Mouse (Mus musculus): ENCODE measurements around the gene Kiss1. TPM values are rescaled to one million over a fixed set of nuclear protein-coding genes. Genes with fewer than 3 reads are reported as not detected.
"Not testable (repeated sequence)": the region's sequence is repeated elsewhere in the genome, so short reads cannot be mapped to it uniquely, and the experiment has no call there.

Gene Kiss1
- polyA plus RNA-seq, 1 experiment from 2014 or later, result not detected

DNA sequence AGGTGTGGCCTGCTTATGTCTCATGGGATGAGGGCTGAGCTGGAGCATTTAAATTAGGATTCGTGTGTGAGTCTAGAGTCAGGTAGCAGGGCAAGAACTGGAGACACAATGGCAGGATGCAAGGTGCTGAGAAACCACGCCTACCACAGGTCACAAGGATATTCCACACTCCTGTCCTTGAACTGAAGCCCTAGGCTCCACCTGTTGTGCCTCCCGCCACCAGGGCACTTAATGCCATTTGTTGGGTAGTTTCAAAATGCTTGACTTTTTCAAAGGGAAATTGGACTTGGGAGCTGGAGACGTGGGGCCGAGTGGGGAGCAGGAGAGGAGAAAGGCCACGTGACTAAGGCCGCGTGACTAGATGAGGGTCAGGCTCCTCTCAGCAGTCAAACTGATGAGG, 4.3 kb downstream of the Kiss1 start:
- no peak for ATAC-seq (ENCODE audit: low read depth)
- no peak overlapping the region for H3K27ac ChIP-seq (replicated peaks)
- H3K4me2 ChIP-seq, result no peak overlapping the region
- 83% methylated on average over 8 of the region's 8 CpGs for WGBS
- no peaks in the 10 kb centered on the region for H3K36me3 ChIP-seq
- peaks cover 28% of the 10 kb centered on the region for H3K4me1 ChIP-seq (replicated peaks)
- H3K4me3 ChIP-seq, result no peak overlapping the region
- peaks cover 26% of the 10 kb centered on the region for H3K27me3 ChIP-seq
- no peak overlapping the region for H3K9ac ChIP-seq
- no peaks in the 10 kb centered on the region for H3K9me3 ChIP-seq

DNA sequence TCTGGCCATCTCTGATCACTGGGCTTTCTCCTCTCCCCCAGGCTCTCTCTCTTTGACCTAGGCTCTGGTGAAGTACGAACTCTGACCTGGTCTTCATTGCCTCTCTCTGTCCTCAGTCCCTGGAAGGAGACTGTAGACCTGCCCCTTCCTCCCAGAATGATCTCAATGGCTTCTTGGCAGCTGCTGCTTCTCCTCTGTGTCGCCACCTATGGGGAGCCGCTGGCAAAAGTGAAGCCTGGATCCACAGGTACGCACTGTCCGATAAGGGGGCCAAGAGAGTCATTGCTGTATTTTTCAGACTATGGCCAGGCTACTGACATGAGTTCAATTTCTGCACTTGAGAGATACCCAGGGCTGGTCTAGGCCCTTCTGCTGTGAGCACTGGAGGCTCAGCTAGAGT, 5.4 kb downstream of the Kiss1 start:
- no peak overlapping the region for H3K9ac ChIP-seq
- no peak overlapping the region for H3K4me3 ChIP-seq
- H3K36me3 ChIP-seq, result no peaks in the 10 kb centered on the region
- no peak overlapping the region for H3K27ac ChIP-seq (replicated peaks)
- ATAC-seq (ENCODE audit: low read depth), result no peak
- no peak overlapping the region for H3K4me2 ChIP-seq
- peaks cover 31% of the 10 kb centered on the region for H3K4me1 ChIP-seq (replicated peaks)
- H3K9me3 ChIP-seq, result no peaks in the 10 kb centered on the region
- WGBS, result 71% methylated on average over 5 of the region's 5 CpGs
- peaks cover 26% of the 10 kb centered on the region for H3K27me3 ChIP-seq

DNA sequence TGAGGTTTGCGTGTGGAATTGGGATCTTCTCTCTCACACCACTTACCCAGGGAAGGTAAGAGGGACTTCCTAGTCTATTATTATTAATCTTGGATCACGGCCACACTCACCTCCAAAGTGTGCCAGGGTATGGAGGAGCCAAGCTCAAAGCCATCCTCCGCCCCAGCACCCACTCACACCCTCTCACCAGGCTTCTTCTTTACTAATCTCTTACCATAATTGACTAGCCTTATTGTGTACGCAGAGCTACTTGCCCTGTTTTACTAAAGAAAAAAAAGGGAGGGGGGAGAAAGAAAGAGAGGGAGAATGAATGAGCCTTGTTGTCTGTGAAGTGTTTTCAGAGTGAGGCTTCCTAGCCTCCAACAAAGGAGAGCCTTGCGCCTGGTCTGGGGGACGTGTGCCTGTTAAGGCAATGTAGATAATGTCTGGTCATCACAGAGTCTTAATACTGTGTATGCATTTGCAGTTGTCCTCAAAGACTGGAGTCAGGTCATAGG, 6.7 kb downstream of the Kiss1 start:
- Histone ChIP-seq H3K27ac (replicated peaks) (no peak overlapping the region), H3K9ac (no peak overlapping the region), H3K4me3 (no peak overlapping the region), H3K27me3 (peaks cover 26% of the 10 kb centered on the region), H3K4me2 (no peak overlapping the region), H3K4me1 (replicated peaks) (peaks cover 31% of the 10 kb centered on the region), H3K9me3 (no peaks in the 10 kb centered on the region), H3K36me3 (no peaks in the 10 kb centered on the region)
- WGBS, result 51% methylated on average over 6 of the region's 6 CpGs
- no peak for ATAC-seq (ENCODE audit: low read depth)

DNA sequence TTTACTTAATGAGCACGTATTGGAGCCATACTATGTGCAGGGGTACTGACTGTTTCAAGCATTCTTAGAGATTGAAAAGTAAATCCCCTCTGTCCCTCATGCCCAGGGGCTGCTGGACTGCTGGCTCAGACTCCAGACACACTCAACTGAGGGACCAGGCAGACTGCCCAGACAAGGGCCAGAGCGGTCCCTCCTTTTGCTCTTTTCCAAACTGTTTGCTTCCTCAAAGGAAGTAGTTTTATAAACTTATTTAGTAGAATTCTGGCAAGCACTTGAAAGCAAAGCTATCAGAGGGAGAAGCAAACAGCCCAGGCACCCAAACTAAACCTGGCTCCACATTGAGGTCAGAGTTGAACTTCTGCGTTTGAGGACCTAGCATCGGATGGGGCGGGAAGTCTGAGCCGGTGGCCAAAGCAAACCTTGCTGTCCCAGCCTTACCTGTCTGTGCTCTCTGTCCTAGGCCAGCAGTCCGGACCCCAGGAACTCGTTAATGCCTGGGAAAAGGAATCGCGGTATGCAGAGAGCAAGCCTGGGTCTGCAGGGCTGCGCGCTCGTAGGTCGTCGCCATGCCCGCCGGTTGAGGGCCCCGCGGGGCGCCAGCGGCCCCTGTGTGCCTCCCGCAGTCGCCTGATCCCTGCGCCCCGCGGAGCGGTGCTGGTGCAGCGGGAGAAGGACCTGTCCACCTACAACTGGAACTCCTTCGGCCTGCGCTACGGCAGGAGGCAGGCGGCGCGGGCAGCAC, 7.4 kb downstream of the Kiss1 start:
- peak overlapping the region; percentile 32 for H3K4me3 ChIP-seq
- no peaks in the 10 kb centered on the region for H3K36me3 ChIP-seq
- peak overlapping the region; percentile 58 for H3K4me2 ChIP-seq
- no peak overlapping the region for H3K27ac ChIP-seq (replicated peaks)
- peaks cover 31% of the 10 kb centered on the region for H3K4me1 ChIP-seq (replicated peaks)
- peaks cover 26% of the 10 kb centered on the region for H3K27me3 ChIP-seq
- H3K9me3 ChIP-seq, result no peaks in the 10 kb centered on the region
- 8% methylated on average over 34 of the region's 34 CpGs for WGBS
- H3K9ac ChIP-seq, result peak overlapping the region; percentile 64
- ATAC-seq (ENCODE audit: low read depth), result no peak

GRCm38 (mm10) chr1:133329638-133329964, 7.9 kb downstream of the Kiss1 start:
- WGBS, result 20% methylated on average over 7 of the region's 7 CpGs
- Histone ChIP-seq H3K36me3 (no peaks in the 10 kb centered on the region), H3K4me2 (peak overlapping the region; percentile 58), H3K27ac (replicated peaks) (no peak overlapping the region), H3K4me1 (replicated peaks) (peaks cover 31% of the 10 kb centered on the region), H3K4me3 (peak overlapping the region; percentile 32), H3K27me3 (peaks cover 26% of the 10 kb centered on the region), H3K9ac (peak overlapping the region; percentile 64), H3K9me3 (no peaks in the 10 kb centered on the region)
- no peak for ATAC-seq (ENCODE audit: low read depth)

DNA sequence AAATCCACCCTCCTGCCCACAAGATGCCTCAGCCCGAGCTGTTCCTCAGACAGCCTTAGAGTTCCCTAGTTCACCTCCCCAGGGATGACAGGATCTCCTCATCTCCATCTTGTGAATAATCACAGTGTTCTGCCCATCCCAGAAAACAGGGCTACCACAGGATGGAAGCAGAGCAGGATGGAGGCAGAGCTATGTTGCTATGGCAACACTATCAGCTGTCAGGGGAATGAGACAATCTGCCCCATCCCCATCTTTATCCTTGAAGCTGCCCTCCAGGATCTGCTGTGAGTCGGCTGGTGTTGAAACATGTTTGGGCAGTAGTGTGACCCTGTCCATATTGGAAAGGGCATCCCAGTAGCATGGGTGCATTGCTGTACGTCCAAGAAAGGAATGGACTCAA, 9.5 kb downstream of the Kiss1 start:
- WGBS, result 36% methylated on average over 3 of the region's 3 CpGs
- Histone ChIP-seq H3K4me1 (replicated peaks) (peaks cover 27% of the 10 kb centered on the region), H3K27ac (replicated peaks) (peak overlapping the region; percentile 46; the same call in 1 of the 2 replicates), H3K9ac (no peak overlapping the region), H3K27me3 (peaks cover 26% of the 10 kb centered on the region), H3K36me3 (no peaks in the 10 kb centered on the region), H3K9me3 (no peaks in the 10 kb centered on the region), H3K4me3 (no peak overlapping the region), H3K4me2 (no peak overlapping the region)
- peak; percentile 84 for ATAC-seq (ENCODE audit: low read depth)

- no peak for ATAC-seq (ENCODE audit: low read depth)
- no peaks in the 10 kb centered on the region for H3K9me3 ChIP-seq
- no peak overlapping the region for H3K9ac ChIP-seq
- 89% methylated on average over 11 of the region's 11 CpGs for WGBS
- peaks cover 27% of the 10 kb centered on the region for H3K4me1 ChIP-seq (replicated peaks)
- no peak overlapping the region for H3K4me2 ChIP-seq
- no peak overlapping the region for H3K4me3 ChIP-seq
- no peak overlapping the region for H3K27ac ChIP-seq (replicated peaks)
- H3K36me3 ChIP-seq, result no peaks in the 10 kb centered on the region
- H3K27me3 ChIP-seq, result peaks cover 25% of the 10 kb centered on the region
Observed at GRCm38 (mm10) chr1:133332656-133333430, 11.2 kb downstream of the Kiss1 start.

DNA sequence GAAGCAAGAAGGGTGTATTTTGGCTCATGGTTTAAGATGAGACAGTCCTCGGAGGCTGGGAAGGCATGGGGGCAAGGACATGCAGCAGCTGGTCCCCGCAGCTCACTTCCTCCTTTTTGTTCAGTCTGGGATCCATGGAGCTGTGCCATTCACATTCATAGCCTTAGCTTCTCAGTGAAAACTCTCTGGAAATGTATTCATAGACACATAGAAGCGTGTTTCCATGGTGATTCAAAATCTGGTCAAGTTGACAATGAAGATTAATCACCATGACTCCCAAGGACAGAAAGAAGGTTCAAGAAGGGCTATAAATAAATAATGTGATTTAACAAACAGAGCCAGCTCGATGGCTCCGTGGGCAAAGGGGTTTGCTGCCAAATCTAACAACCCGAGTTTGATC, 12.3 kb downstream of the Kiss1 start:
- ATAC-seq (ENCODE audit: low read depth), result no peak
- 65% methylated on average over 6 of the region's 6 CpGs for WGBS
- no peak overlapping the region for H3K9ac ChIP-seq

DNA sequence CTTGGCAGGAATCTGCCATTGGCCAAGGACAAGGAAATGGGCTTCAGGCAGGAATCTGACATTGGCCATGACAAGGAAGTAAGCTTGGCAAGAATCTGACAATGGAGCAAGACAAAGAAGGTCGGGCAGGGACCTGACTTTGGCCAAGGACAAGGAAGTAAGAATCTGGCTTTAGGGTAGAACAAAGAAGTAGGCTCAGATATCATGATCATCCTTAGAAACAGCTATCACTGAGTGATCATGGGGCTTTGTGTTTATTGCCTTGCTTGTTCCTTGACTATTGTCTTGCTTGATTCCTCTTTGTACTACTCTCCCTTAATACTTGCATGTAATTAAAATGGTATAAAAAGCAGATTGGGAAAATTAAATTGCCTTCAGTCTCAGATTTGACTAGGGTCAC, 18.7 kb downstream of the Kiss1 start:
- not testable (repeated sequence) for H3K9me3 ChIP-seq; H3K4me2 ChIP-seq; H3K36me3 ChIP-seq; H3K4me1 ChIP-seq (replicated peaks); H3K4me3 ChIP-seq; ATAC-seq (ENCODE audit: low read depth); H3K9ac ChIP-seq; H3K27ac ChIP-seq (replicated peaks); H3K27me3 ChIP-seq
- 70% methylated on average over 1 of the region's 1 CpGs for WGBS

More for the DNA sequence above, 12.3 kb downstream of the Kiss1 start:
- H3K4me2 ChIP-seq, result no peak overlapping the region
- no peaks in the 10 kb centered on the region for H3K36me3 ChIP-seq
- peaks cover 14% of the 10 kb centered on the region for H3K27me3 ChIP-seq
- no peaks in the 10 kb centered on the region for H3K9me3 ChIP-seq
- H3K4me3 ChIP-seq, result no peak overlapping the region
- peaks cover 22% of the 10 kb centered on the region for H3K4me1 ChIP-seq (replicated peaks)
- H3K27ac ChIP-seq (replicated peaks), result no peak overlapping the region

DNA sequence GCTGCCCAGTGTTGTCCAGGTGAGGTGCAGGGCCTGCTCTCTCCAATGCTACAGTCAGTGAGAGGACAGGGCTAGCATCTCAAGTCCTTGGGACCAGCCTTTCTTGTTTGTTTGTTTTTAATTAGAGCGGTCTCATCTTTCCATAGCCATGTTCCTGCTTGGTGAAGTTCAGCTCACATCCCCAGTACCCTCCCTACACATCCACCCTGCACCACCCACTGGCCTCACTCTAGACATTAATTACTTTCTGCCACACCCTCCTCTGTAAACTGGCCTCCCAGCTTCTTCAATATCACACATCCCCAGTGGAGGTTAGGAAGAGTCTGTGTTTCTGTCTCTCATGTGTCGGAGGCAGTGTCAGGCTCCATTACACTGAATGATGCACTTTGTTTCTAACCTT, 22.7 kb downstream of the Kiss1 start:
- Histone ChIP-seq H3K4me1 (replicated peaks) (no peaks in the 10 kb centered on the region), H3K4me2 (no peak overlapping the region), H3K9me3 (no peaks in the 10 kb centered on the region), H3K4me3 (no peak overlapping the region), H3K36me3 (no peaks in the 10 kb centered on the region), H3K27me3 (no peaks in the 10 kb centered on the region), H3K27ac (replicated peaks) (no peak overlapping the region), H3K9ac (no peak overlapping the region)
- ATAC-seq (ENCODE audit: low read depth), result no peak
- WGBS, result 88% methylated on average over 2 of the region's 2 CpGs

DNA sequence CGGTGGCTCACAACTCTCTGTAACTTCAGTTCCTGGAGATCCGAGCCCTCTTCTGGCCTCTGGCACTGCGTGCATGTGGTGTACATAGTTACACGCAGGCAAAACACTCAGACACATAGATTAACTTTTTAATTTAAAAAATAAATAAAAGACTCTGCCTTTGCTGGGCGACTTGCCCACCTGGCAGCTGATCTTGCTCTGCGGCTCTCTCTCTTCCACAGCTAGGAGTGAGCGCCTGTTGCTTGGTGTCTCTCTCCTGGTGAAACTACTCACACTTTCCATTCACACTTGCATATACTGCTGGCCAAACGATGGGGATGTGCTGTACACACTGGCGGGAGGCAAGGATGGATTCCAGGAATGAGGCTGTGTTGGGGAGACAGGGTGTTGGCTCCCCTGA, 24.9 kb downstream of the Kiss1 start:
- H3K4me2 ChIP-seq, result no peak overlapping the region
- ATAC-seq (ENCODE audit: low read depth), result no peak
- H3K27me3 ChIP-seq, result no peaks in the 10 kb centered on the region
- 90% methylated on average over 9 of the region's 9 CpGs for WGBS
- H3K27ac ChIP-seq (replicated peaks), result no peak overlapping the region
- H3K4me1 ChIP-seq (replicated peaks), result peaks cover 8% of the 10 kb centered on the region
- H3K9me3 ChIP-seq, result no peaks in the 10 kb centered on the region
- no peak overlapping the region for H3K9ac ChIP-seq
- H3K4me3 ChIP-seq, result no peak overlapping the region
- no peaks in the 10 kb centered on the region for H3K36me3 ChIP-seq

GRCm38 (mm10) chr1:133347226-133347625, 25.6 kb downstream of the Kiss1 start:
- H3K4me2 ChIP-seq, result no peak overlapping the region
- H3K27me3 ChIP-seq, result no peaks in the 10 kb centered on the region
- H3K9me3 ChIP-seq, result no peaks in the 10 kb centered on the region
- H3K9ac ChIP-seq, result no peak overlapping the region
- H3K36me3 ChIP-seq, result no peaks in the 10 kb centered on the region
- ATAC-seq (ENCODE audit: low read depth), result no peak
- no peak overlapping the region for H3K27ac ChIP-seq (replicated peaks)
- no peak overlapping the region for H3K4me3 ChIP-seq
- H3K4me1 ChIP-seq (replicated peaks), result peaks cover 13% of the 10 kb centered on the region
- WGBS, result 76% methylated on average over 3 of the region's 3 CpGs
